Mouse (Mus musculus) neural tube, embryonic 14.5 days (tissue): ENCODE data around the gene Gm28998. TPM values are rescaled to one million over a fixed set of nuclear protein-coding genes. Genes with fewer than 3 reads are reported as not detected.
"Not testable (repeated sequence)": the region's sequence is repeated elsewhere in the genome, so short reads cannot be mapped to it uniquely, and the experiment has no call there.

Experiments
- ATAC-seq: fragments of 200-750 bp; cut with Nextera tagmentation; 2 replicates; pipeline ENCODE4 v1.8.0; 2017; ENCODE audit warnings: low read depth, mild to moderate bottlenecking, moderate TSS enrichment, moderate library complexity
- H3K27ac ChIP-seq: fragments of 300-500 bp; sonication (generic); 2 replicates; pipeline ENCODE4 v1.5.1; 2014; ENCODE audit warnings: low read depth, mild to moderate bottlenecking, control low read depth, low read length, moderate library complexity, mixed read lengths
- H3K27me3 ChIP-seq: fragments of 300-500 bp; sonication (generic); 2 replicates; pipeline ENCODE4 v1.6.1; 2014; ENCODE audit warnings: low read length; ENCODE audit not compliant: control insufficient read depth, insufficient read depth
- H3K36me3 ChIP-seq: fragments of 300-500 bp; sonication (generic); 2 replicates; pipeline ENCODE4 v1.6.1; 2014; ENCODE audit warnings: low read length, mixed read lengths; ENCODE audit not compliant: control insufficient read depth, insufficient read depth
- H3K4me1 ChIP-seq: fragments of 300-500 bp; sonication (generic); 2 replicates; pipeline ENCODE4 v1.6.1; 2014; ENCODE audit warnings: low read length; ENCODE audit not compliant: control insufficient read depth, insufficient read depth
- H3K4me2 ChIP-seq: fragments of 300-500 bp; sonication (generic); 2 replicates; pipeline ENCODE4 v1.6.1; 2014; ENCODE audit warnings: mild to moderate bottlenecking, low read depth, low read length, control low read depth
- H3K4me3 ChIP-seq: fragments of 300-500 bp; sonication (generic); 2 replicates; pipeline ENCODE4 v1.5.1; 2014; ENCODE audit warnings: low read depth, low read length, control low read depth, mixed read lengths
- H3K9ac ChIP-seq: fragments of 300-500 bp; sonication (generic); replicated peaks from 2 replicates; pipeline ENCODE4 v1.6.1; 2014; ENCODE audit warnings: low read depth, mild to moderate bottlenecking, control low read depth, low read length, mixed read lengths
- H3K9me3 ChIP-seq: fragments of 300-500 bp; sonication (generic); 2 replicates; pipeline ENCODE4 v1.6.1; 2016; ENCODE audit warnings: low read length; ENCODE audit not compliant: control insufficient read depth
- WGBS: fragments of 180-500 bp; shearing (Covaris S2); extraction: QIAGEN DNeasy Blood & Tissue Kit; methylation state at CpG from one replicate; pipeline ENCODE4 v1.1.7; 2014; 5-methylcytosine and 5-hydroxymethylcytosine counted together
- polyA plus RNA-seq: library from polyadenylated mRNA; unstranded; fragments of >200 nt; fragmentation: Nextera tagmentation; extraction: Ambion mirVana; gene quantifications from 2 replicates; pipeline ENCODE4 v1.2.1, GENCODE M21; 2014

Gm28998 gene
- not detected in 2 replicates for polyA plus RNA-seq

GRCm38 (mm10) chrY:7253487-7253886 is at the start of gene Gm28998:
Gene Gm28998 (plus strand): TSS chrY:7253787.
- H3K4me1 ChIP-seq, H3K9me3 ChIP-seq, H3K4me2 ChIP-seq, H3K27ac ChIP-seq, H3K27me3 ChIP-seq, H3K4me3 ChIP-seq, H3K9ac ChIP-seq, ATAC-seq, H3K36me3 ChIP-seq: not testable (repeated sequence)
- WGBS, result no CpG with 5 or more reads among the region's 8 CpGs

Other genes starting within 250 kb of the Gm28998 start
- not detected in 2 replicates for gene Gm21244, start 84.5 kb upstream of the Gm28998 start, polyA plus RNA-seq
- gene Gm21788, start 151.2 kb downstream of the Gm28998 start, polyA plus RNA-seq, result not detected in 2 replicates